Mouse (Mus musculus) left cerebral cortex, postnatal 4 days (tissue): ENCODE data around the gene Rasgrp1. TPM values are rescaled to one million over a fixed set of nuclear protein-coding genes. Genes with fewer than 3 reads are reported as not detected.

ENCODE experiments used
- DNase-seq: peaks from one replicate; pipeline ENCODE4 v3.0.0-alpha.2; 2022
- intact Hi-C: fragments of 180-260 bp; cut with DNase I; formaldehyde crosslinking; loops from one replicate; pipeline ENCODE4 v1.15.1; 2025
- total RNA-seq, 2 experiments: library from RNA; stranded (reverse); gene quantifications; 2 replicates each; pipeline ENCODE4 v1.2.3; 2021

Gene Rasgrp1
- total RNA-seq, 2 experiments from 2014 or later, result 30.3 to 35.2 TPM

- intact Hi-C loops, result no loop called here
Observed at GRCm38 (mm10) chr2:117255415-117255814, 87.4 kb downstream of the Rasgrp1 start.

GRCm38 (mm10) chr2:117250001-117250510 lies 92.7 kb downstream of the Rasgrp1 start:
- DNase-seq, result no peak
- intact Hi-C loops, result no loop called here

More at GRCm38 (mm10) chr2:117255415-117255814, 87.4 kb downstream of the Rasgrp1 start:
- no peak for DNase-seq

GRCm38 (mm10) chr2:117249255-117250000 lies 93.4 kb downstream of the Rasgrp1 start, which contains the start of gene Fam98b:
TSS of gene Fam98b (plus strand) at chr2:117249739.
- peak; percentile 87 for DNase-seq
- intact Hi-C loops, result no loop called here

GRCm38 (mm10) chr2:117241953-117242352 lies 100.8 kb downstream of the Rasgrp1 start:
- intact Hi-C loops, result no loop called here
- no peak for DNase-seq

- intact Hi-C loops, result loop anchor here (2.0 to 5.0 kb wide), 2 partner anchors 49 to 334 kb away; no protein-coding TSS in a partner anchor
- peak; percentile 91 for DNase-seq
Observed at GRCm38 (mm10) chr2:117231257-117231656, 111.5 kb downstream of the Rasgrp1 start.

- DNase-seq, result no peak
Observed at GRCm38 (mm10) chr2:117230261-117230660, 112.5 kb downstream of the Rasgrp1 start.

More at GRCm38 (mm10) chr2:117230261-117230660, 112.5 kb downstream of the Rasgrp1 start:
- intact Hi-C loops, result loop anchor here (2.0 to 5.0 kb wide), 2 partner anchors 48 to 333 kb away; no protein-coding TSS in a partner anchor

Other genes with a start within 250 kb of the Rasgrp1 start
- 10 to 100 TPM; 53.4 to 58.2 TPM for gene Spred1, start 221.6 kb downstream of the Rasgrp1 start, total RNA-seq
- gene Fam98b, start 93.3 kb downstream of the Rasgrp1 start, total RNA-seq, result 10 to 100 TPM; 63.0 to 63.1 TPM